Mouse (Mus musculus) stomach, postnatal 0 days (tissue): ENCODE measurements around the gene Map3k3.

Experiments
- CTCF ChIP-seq: IDR thresholded peaks from 2 replicates; pipeline ENCODE4 v1.5.1; 2016; ENCODE audit warnings: antibody characterized with exemption, low read depth, mild to moderate bottlenecking, moderate library complexity
- EP300 ChIP-seq: optimal IDR thresholded peaks from 2 replicates; pipeline ENCODE3; 2016; ENCODE audit warnings: antibody characterized with exemption

DNA sequence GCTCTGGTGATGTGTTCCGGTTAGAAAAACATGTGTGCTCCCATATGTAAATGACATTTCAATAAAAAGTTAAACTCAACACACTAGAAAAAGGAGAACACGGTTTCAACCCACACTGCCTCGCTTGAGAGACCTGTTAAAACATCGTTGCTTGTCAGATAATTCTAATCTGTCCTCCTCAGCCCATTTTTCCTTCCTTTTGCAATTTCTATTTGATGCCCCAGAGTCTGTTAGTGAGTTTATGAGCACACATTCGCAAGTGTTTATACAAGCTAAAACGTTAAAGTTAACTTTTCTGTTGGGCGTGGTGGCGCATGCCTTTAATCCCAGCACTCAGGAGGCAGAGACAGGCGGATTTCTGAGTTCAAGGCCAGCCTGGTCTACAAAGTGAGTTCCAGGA lies 49.4 kb upstream of the Map3k3 start:
- TF ChIP-seq CTCF (no peak), EP300 (no peak)
